Mouse (Mus musculus) spleen, adult 2 months (tissue): Measurements from ENCODE around the gene Taok3.

Experiments used
- CTCF ChIP-seq: fragments of 200-500 bp; IDR thresholded peaks from 2 replicates; pipeline ENCODE4 v1.5.1; 2011; ENCODE audit warnings: mild to moderate bottlenecking, inconsistent platforms; ENCODE audit not compliant: insufficient read depth, insufficient read length, insufficient replicate concordance; ENCODE audit errors: extremely low read depth
- POLR2A ChIP-seq: fragments of 200-500 bp; IDR thresholded peaks from 2 replicates; pipeline ENCODE4 v1.6.1; 2011; ENCODE audit warnings: low read depth, low read length, inconsistent platforms

DNA sequence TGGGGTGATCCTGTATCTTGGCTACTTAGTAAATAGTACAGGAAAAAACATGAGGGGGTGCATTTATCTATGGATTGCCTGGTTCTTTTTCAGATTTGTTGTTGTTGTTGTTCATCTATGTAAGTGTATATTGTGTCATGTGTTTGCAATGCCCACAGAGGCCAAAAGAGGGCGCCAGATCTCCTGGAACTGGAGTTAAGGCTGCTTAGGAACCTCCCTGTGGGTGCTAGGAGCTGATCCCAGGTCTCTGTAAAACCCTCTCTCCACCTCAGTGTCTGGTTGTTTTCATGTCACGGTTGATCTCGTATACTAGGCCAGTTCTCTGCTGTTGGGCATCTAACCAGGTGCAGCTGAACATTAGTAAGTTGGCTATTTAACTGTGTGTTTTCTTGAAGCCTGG is 78.5 kb downstream of the Taok3 start:
- TF ChIP-seq CTCF (no peak), POLR2A (no peak)
